Mouse (Mus musculus): Measurements from ENCODE around the gene Acat2. TPM values are rescaled to one million over a fixed set of nuclear protein-coding genes. Genes with fewer than 3 reads are reported as not detected.
"Not testable (repeated sequence)": the region's sequence is repeated elsewhere in the genome, so short reads cannot be mapped to it uniquely, and the experiment has no call there.

The Acat2 gene
- polyA plus RNA-seq, 1 experiment: 46.7 TPM

DNA sequence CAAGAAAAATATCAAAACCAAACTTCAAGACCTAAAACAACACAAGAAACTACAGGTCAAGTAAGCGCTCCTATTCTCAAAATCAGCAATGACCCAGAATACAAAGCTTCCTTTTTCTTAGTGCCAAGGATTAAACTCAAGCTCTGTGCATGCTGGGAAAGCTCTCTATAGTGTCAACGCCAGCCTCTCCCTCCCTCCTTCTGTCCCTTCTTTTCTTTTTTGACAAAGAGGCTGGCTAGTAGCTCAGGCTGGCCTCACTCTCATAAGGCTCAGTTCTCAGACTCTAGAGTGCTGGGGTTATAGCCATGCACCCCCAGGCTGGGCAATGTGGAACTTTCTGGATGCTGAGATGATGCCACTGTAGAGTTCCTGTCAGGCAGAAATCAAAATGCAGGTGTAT, 22.5 kb downstream of the Acat2 start:
- TF ChIP-seq POLR2A (IDR thresholded peaks at IDR 0.05; ENCODE audit: low read depth, low read length) (no peak), CTCF (IDR thresholded peaks at IDR 0.05; ENCODE audit: borderline replicate concordance, insufficient read depth, low read length) (no peak)
- Histone ChIP-seq H3K4me1 (ENCODE audit: control insufficient read depth, insufficient read depth, low read length) (no peaks in the 10 kb centered on the region), H3K4me3 (ENCODE audit: insufficient read depth, low read length) (no peak overlapping the region), H3K27ac (ENCODE audit: insufficient read depth, low read length) (no peak overlapping the region)

GRCm38 (mm10) chr17:12937412-12937970, 23.1 kb downstream of the Acat2 start:
- H3K27ac ChIP-seq (ENCODE audit: insufficient read depth, low read length): no peak overlapping the region
- H3K4me1 ChIP-seq (ENCODE audit: control insufficient read depth, insufficient read depth, low read length): no peaks in the 10 kb centered on the region
- TF ChIP-seq POLR2A (IDR thresholded peaks at IDR 0.05; ENCODE audit: low read depth, low read length) (no peak), CTCF (IDR thresholded peaks at IDR 0.05; ENCODE audit: borderline replicate concordance, insufficient read depth, low read length) (no peak)
- H3K4me3 ChIP-seq (ENCODE audit: insufficient read depth, low read length): no peak overlapping the region

DNA sequence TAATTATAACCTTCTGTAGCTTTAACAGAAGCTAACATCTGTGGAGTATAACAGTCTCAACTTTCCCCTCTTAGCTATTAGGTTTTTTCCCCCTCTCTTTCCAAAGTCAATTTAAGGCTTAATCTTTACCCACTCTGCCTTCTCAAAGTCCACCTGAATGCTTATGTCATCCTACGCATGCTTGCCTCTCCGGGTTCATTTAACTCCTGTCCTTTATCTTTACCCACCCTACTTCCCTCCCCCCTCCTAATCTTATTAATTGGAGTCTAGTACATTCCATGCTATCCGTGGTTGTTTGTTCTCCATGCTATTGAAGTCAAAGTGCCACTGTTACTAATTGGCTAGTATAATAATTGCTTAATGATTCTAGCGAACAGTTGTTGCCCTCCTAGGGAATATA, 24.8 kb downstream of the Acat2 start:
- no peaks in the 10 kb centered on the region for H3K4me1 ChIP-seq (ENCODE audit: control insufficient read depth, insufficient read depth, low read length)
- no peak overlapping the region for H3K4me3 ChIP-seq (ENCODE audit: insufficient read depth, low read length)
- TF ChIP-seq POLR2A (IDR thresholded peaks at IDR 0.05; ENCODE audit: low read depth, low read length) (no peak), CTCF (IDR thresholded peaks at IDR 0.05; ENCODE audit: borderline replicate concordance, insufficient read depth, low read length) (no peak)
- H3K27ac ChIP-seq (ENCODE audit: insufficient read depth, low read length): no peak overlapping the region

DNA sequence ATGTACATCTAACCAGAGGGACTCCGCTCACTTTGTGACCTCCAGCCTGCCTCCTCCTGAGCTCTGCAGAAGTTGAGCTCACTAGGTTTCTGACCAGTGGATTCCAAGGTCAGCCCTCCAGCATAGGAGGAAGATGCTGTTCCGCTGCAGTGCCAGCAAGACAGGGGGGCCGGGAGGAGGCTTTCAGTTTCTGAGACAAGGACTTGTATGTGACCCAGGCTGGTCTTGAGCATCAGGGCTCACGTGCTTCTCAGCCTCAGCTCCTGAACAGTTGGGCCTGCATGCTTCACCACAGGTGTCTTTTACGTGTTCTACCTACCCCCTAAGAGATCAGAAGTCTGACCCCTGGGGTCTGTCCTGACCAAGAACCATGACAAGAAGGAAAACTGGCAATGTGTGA, 29.0 kb downstream of the Acat2 start:
- H3K4me1 ChIP-seq (ENCODE audit: control insufficient read depth, insufficient read depth, low read length); H3K4me3 ChIP-seq (ENCODE audit: insufficient read depth, low read length); H3K27ac ChIP-seq (ENCODE audit: insufficient read depth, low read length): not testable (repeated sequence)

DNA sequence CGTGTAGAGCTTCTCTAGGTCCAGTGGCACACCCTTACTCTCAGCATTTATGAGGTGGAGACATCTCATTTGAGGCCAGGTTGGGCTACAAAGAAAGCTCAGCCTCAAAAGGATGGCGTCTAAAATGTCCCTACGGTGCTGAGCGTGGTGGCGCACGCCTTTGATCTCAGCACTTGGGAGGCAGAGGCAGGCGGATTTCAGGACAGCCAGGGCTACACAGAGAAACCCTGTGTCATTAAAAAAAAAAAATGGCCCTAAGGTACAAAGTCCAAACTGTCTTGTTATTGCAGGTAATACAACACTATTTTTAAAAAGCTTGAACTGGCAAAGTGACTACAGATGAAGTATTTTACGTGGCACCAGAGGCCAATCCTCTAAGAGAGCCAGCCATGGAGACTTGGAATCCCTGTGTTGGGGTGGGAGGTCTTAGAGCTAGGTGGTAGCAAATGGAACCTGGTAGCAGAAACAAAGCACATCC, 34.8 kb downstream of the Acat2 start:
- H3K27ac ChIP-seq (ENCODE audit: insufficient read depth, low read length): no peak overlapping the region
- H3K4me1 ChIP-seq (ENCODE audit: control insufficient read depth, insufficient read depth, low read length): no peaks in the 10 kb centered on the region
- no peak overlapping the region for H3K4me3 ChIP-seq (ENCODE audit: insufficient read depth, low read length)
- no peak for TF ChIP-seq POLR2A (IDR thresholded peaks at IDR 0.05; ENCODE audit: low read depth, low read length)
- no peak for TF ChIP-seq CTCF (IDR thresholded peaks at IDR 0.05; ENCODE audit: borderline replicate concordance, insufficient read depth, low read length)

- no peak for TF ChIP-seq POLR2A (IDR thresholded peaks at IDR 0.05; ENCODE audit: low read depth, low read length)
- TF ChIP-seq CTCF (IDR thresholded peaks at IDR 0.05; ENCODE audit: borderline replicate concordance, insufficient read depth, low read length): no peak
- Histone ChIP-seq H3K4me1 (ENCODE audit: control insufficient read depth, insufficient read depth, low read length) (no peaks in the 10 kb centered on the region), H3K4me3 (ENCODE audit: insufficient read depth, low read length) (no peak overlapping the region), H3K27ac (ENCODE audit: insufficient read depth, low read length) (no peak overlapping the region)
These were observed 35.5 kb downstream of the Acat2 start for GRCm38 (mm10) chr17:12925001-12925400.

DNA sequence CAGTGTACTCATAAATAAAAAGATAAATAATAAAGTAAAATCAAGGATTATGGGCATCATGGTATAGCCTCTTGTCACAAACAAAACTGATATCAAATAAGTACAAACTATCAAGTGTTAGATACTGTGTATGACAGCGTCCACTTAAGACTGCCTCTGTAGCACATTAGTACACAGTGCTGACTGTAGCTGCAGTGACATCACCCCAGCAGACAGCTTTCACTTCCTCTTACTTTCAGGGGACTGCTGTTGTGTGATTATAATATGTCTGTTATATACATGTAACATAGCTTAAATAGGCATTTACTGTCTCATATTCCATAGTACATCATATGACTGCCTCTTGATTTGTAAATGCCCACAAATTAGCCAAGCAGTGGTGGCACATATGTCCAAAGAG, 39.5 kb downstream of the Acat2 start:
- no peak for TF ChIP-seq CTCF (IDR thresholded peaks at IDR 0.05; ENCODE audit: borderline replicate concordance, insufficient read depth, low read length)
- TF ChIP-seq POLR2A (IDR thresholded peaks at IDR 0.05; ENCODE audit: low read depth, low read length): no peak
- no peak overlapping the region for H3K4me3 ChIP-seq (ENCODE audit: insufficient read depth, low read length)
- H3K4me1 ChIP-seq (ENCODE audit: control insufficient read depth, insufficient read depth, low read length): no peaks in the 10 kb centered on the region
- no peak overlapping the region for H3K27ac ChIP-seq (ENCODE audit: insufficient read depth, low read length)

DNA sequence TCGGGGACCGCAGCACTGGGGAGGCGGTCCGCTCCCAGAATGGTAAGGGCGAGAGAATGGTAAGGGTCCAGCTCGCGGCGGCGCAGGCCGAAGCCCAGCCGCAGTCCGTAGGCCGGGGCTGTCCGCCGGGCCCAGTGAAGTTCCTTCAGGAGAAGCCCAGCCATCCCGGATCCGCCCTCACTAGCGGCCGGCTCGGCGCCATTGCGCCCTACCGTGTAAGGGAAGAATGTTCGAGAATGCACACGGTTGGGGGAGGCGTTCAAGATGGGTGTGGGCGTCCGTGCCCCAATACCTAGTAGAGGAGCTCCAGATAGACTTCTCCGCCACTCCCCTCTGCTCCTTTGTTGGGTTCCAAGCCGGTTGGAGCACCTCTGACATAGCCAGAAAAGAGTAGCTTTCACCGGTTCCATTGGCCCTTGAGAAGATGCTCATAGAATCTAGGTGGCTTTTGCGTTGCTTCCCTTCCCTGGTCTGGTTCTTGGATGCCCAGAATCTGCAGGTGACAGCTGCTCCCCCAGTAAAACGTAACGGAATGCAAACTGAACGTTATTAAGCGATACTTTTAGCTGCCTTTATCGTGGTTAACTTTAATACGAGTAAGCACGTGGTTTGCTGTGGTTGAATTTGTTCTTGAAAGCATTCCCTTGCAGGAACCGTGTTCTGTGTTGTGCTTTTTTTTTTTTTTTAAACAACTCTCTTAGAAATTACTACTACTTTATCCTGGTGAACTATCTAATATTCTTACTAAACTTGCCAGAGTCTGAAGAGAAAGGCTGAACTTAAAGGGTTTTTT, 43.8 kb downstream of the Acat2 start:
- peak overlapping the region; percentile 80 for H3K27ac ChIP-seq (ENCODE audit: insufficient read depth, low read length)
- H3K4me3 ChIP-seq (ENCODE audit: insufficient read depth, low read length): peak overlapping the region; percentile 99
- H3K4me1 ChIP-seq (ENCODE audit: control insufficient read depth, insufficient read depth, low read length): no peaks in the 10 kb centered on the region
- TF ChIP-seq CTCF (IDR thresholded peaks at IDR 0.05; ENCODE audit: borderline replicate concordance, insufficient read depth, low read length) (no peak), POLR2A (IDR thresholded peaks at IDR 0.05; ENCODE audit: low read depth, low read length) (no peak)

DNA sequence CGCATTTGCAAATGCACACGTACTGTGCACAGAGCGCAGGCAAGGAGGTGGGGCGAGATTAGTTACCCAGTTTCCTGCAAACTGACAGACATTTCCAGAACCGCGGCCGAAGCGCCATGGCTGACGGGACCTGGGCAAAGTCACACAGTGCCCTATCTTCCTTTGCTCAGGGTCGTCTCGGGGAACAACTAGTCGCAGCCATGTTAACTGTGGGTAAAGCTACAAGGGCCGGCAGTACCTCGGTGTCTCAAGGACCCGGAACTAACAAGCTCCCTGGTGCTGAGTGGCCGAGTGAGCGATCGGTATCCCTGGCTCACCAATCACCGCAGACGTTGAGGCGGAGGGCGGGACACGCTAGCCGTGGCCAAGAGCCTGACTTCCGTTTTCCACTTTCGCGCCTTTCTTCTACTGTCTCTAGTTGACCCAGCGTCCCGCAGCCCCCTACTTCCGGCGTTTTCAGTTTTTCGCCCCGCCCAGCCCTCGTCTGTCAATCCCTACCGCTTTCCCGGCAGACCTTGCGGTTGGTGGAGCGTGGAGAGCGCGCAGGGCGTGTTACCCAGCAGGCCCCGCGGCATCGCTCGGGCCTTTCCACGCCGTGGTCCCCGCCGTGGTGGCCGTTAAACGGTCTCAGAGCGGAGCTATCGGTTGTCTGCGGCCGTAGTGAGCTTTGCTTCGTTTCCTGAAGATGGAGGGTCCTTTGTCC, 44.5 kb downstream of the Acat2 start, which contains the start of gene Mrpl18:
Gene Mrpl18, minus strand, starts transcription at position 465 of the 703 bp plus-strand sequence.
- H3K4me1 ChIP-seq (ENCODE audit: control insufficient read depth, insufficient read depth, low read length): no peaks in the 10 kb centered on the region
- TF ChIP-seq CTCF (IDR thresholded peaks at IDR 0.05; ENCODE audit: borderline replicate concordance, insufficient read depth, low read length) (no peak), POLR2A (IDR thresholded peaks at IDR 0.05; ENCODE audit: low read depth, low read length) (peak; percentile 94)
- peak within 1 kb of the TSS; percentile 99 for H3K4me3 ChIP-seq (ENCODE audit: insufficient read depth, low read length)
- H3K27ac ChIP-seq (ENCODE audit: insufficient read depth, low read length): peak within 1 kb of the TSS; percentile 80

DNA sequence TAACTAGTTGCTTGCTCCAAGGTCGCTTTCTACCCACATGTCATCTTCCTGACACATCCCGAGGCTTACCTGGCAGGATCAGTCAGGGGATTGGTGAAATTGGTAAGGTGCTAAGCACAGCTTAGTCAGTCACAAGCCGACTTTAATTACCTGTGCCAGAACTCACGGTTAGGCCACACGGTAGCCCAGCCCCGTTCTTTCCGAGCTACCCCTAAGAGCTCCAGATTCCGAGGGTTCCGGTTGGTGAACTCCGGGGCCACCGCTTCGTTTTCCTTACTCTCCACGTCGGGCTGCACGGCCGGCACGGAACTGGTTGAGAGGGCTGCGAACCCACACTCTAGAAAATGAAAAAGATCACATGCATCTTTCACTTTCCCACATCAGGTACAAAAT, 45.1 kb downstream of the Acat2 start, which contains the start of gene Tcp1:
Gene Tcp1, plus strand, starts transcription at position 214 of the 393 bp plus-strand sequence.
- Histone ChIP-seq H3K4me1 (ENCODE audit: control insufficient read depth, insufficient read depth, low read length) (no peaks in the 10 kb centered on the region), H3K4me3 (ENCODE audit: insufficient read depth, low read length) (peak within 1 kb of the TSS; percentile 99), H3K27ac (ENCODE audit: insufficient read depth, low read length) (peak within 1 kb of the TSS; percentile 80)
- TF ChIP-seq CTCF (IDR thresholded peaks at IDR 0.05; ENCODE audit: borderline replicate concordance, insufficient read depth, low read length) (no peak), POLR2A (IDR thresholded peaks at IDR 0.05; ENCODE audit: low read depth, low read length) (no peak)

All from embryonic fibroblast, embryonic 13.5 days (primary cell).